Mouse (Mus musculus) heart, embryonic 12.5 days (tissue): Measurements from ENCODE around the gene Gpnmb. TPM values are rescaled to one million over a fixed set of nuclear protein-coding genes. Genes with fewer than 3 reads are reported as not detected.

Experiments
- ATAC-seq: fragments of 200-750 bp; cut with Nextera tagmentation; 2 replicates; pipeline ENCODE4 v1.8.0; 2017; ENCODE audit warnings: moderate TSS enrichment, moderate library complexity; ENCODE audit not compliant: insufficient number of reproducible peaks, low FRiP score
- H3K27ac ChIP-seq: fragments of 300-500 bp; sonication (generic); 2 replicates; pipeline ENCODE4 v1.5.1; 2016; ENCODE audit warnings: mild to moderate bottlenecking, moderate library complexity; ENCODE audit not compliant: poor library complexity, severe bottlenecking
- H3K27me3 ChIP-seq: fragments of 300-500 bp; sonication (generic); replicated peaks from 2 replicates; pipeline ENCODE4 v1.6.1; 2016; ENCODE audit warnings: mild to moderate bottlenecking, moderate library complexity
- H3K36me3 ChIP-seq: fragments of 300-500 bp; sonication (generic); 2 replicates; pipeline ENCODE4 v1.6.1; 2016; ENCODE audit warnings: mild to moderate bottlenecking, moderate library complexity
- H3K4me1 ChIP-seq: fragments of 300-500 bp; sonication (generic); replicated peaks from 2 replicates; pipeline ENCODE4 v1.6.1; 2016; ENCODE audit warnings: mild to moderate bottlenecking
- H3K4me2 ChIP-seq: fragments of 300-500 bp; sonication (generic); 2 replicates; pipeline ENCODE4 v1.6.1; 2016; ENCODE audit warnings: mild to moderate bottlenecking, moderate library complexity
- H3K4me3 ChIP-seq: fragments of 300-500 bp; sonication (generic); 2 replicates; pipeline ENCODE4 v1.5.1; 2016; ENCODE audit warnings: mild to moderate bottlenecking
- H3K9ac ChIP-seq: fragments of 300-500 bp; sonication (generic); 2 replicates; pipeline ENCODE4 v1.6.1; 2016; ENCODE audit warnings: mild to moderate bottlenecking, moderate library complexity
- H3K9me3 ChIP-seq: fragments of 300-500 bp; sonication (generic); replicated peaks from 2 replicates; pipeline ENCODE4 v1.6.1; 2016; ENCODE audit warnings: mild to moderate bottlenecking, moderate library complexity
- WGBS: fragments of 180-500 bp; shearing (Covaris S2); methylation state at CpG from one replicate; pipeline ENCODE4 v1.1.7; 2016; 5-methylcytosine and 5-hydroxymethylcytosine counted together
- polyA plus RNA-seq: library from polyadenylated mRNA; unstranded; fragments of >200 nt; fragmentation: Nextera tagmentation; extraction: Ambion mirVana; gene quantifications from 2 replicates; pipeline ENCODE4 v1.2.1, GENCODE M21; 2016

Gpnmb gene
- 0.40 and 0.49 TPM in 2 replicates for polyA plus RNA-seq

DNA sequence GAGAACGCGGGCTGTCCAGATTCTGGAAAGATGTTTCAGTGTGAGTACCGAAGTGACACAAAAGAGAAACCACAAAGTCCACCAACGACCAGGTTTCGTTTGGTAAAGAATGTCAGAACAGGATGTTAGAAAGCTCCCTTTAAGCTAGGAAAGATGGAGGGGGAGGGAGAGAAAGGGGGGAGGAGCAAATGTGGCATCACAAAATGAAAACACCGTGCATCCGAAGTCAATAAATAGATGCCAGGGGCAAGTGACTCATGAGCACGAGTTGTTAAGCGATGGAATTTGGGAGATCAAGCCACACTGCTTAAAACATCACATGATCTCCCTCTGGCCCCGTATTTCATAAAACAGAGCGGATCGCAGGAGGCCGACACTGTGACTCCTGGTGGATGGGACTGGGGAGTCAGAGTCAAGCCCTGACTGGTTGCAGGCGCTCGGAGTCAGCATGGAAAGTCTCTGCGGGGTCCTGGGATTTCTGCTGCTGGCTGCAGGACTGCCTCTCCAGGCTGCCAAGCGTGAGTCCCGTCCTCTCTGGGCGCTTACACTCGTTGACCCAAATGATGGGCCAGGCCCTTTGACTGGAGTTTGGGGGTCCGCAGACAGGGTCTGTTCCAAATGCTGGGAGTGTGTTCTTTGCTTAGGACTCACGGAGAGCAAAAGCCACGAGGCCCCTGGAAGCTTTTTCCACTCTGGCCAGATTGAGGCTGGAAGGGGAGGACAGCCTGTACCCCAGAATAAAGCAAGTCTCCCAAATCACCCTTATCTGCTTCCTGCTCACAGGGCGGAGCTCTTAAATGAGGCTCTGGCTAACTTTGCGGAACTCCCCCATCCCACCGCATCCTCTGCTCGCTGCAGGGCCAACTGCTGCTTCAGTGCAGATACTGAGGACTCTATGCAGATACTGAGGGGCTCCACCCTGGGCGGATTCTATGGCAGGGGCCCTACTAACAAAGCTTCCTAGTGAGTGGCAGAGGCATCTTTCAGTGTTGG, at the start of gene Gpnmb:
Gpnmb (plus strand) TSS at position 272 of the 993 bp plus-strand sequence.
- WGBS, result 27% methylated on average over 28 of the region's 28 CpGs
- H3K27me3 ChIP-seq, result peaks cover 26% of the 10 kb centered on the region
- peaks cover 10% of the 10 kb centered on the region for H3K4me1 ChIP-seq
- peak within 1 kb of the TSS; percentile 13; the same call in 1 of the 2 replicates for H3K9ac ChIP-seq
- H3K4me2 ChIP-seq, result peak within 1 kb of the TSS; percentile 61
- H3K9me3 ChIP-seq, result no peaks in the 10 kb centered on the region
- ATAC-seq, result 0 out of 2 replicates have a peak, but pooled peaks have one; percentile 33
- peak within 1 kb of the TSS; percentile 26 for H3K4me3 ChIP-seq
- H3K36me3 ChIP-seq, result no peaks in the 10 kb centered on the region
- no peak within 1 kb of the TSS for H3K27ac ChIP-seq

DNA sequence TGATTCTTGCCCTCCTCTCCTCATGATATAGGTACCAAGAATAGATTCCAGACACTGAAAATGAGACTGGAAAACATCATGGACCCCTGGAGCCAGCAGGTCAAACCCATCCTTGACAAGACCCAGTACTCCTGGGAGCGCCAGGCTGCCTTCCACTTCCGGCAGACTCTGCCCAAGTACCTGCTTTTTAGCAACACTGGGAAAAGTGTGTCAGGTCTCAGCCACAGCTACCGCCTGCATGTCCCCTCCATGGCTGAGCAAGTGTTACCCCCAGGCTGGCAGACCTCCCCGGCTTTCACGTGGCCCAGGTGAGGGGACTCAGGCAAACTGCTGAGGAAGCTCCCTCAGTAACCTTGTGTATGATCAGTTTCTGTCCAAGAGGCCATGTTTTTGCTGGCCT, 46.4 kb upstream of the Gpnmb start:
- H3K27ac ChIP-seq, result no peak overlapping the region
- ATAC-seq, result no peak
- H3K4me3 ChIP-seq, result no peak overlapping the region
- H3K4me1 ChIP-seq, result no peaks in the 10 kb centered on the region
- WGBS, result 76% methylated on average over 5 of the region's 5 CpGs
- H3K9ac ChIP-seq, result no peak overlapping the region
- no peaks in the 10 kb centered on the region for H3K36me3 ChIP-seq
- no peaks in the 10 kb centered on the region for H3K27me3 ChIP-seq
- H3K9me3 ChIP-seq, result no peaks in the 10 kb centered on the region
- H3K4me2 ChIP-seq, result no peak overlapping the region

DNA sequence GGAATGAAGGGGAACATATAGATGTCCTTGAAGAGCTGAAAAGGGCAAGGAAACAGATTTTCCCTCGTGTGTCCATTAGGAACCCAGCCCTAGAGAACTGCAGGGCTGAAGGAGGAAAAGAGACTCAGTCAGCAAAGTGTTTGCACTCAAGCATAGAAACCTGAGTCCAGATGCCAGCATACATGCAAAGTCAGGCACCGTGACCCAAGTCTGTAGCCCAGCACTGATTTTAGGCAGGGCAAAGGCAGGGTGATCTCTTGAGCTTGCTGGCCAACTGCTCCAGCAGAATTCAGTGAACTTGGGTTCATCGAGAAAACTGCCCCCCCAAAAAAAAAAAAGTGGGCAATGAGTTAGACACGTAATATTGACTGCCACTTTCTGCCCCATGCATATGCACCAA, 44.4 kb upstream of the Gpnmb start:
- ATAC-seq, result no peak
- WGBS, result 68% methylated on average over 4 of the region's 4 CpGs
- no peaks in the 10 kb centered on the region for H3K9me3 ChIP-seq

DNA sequence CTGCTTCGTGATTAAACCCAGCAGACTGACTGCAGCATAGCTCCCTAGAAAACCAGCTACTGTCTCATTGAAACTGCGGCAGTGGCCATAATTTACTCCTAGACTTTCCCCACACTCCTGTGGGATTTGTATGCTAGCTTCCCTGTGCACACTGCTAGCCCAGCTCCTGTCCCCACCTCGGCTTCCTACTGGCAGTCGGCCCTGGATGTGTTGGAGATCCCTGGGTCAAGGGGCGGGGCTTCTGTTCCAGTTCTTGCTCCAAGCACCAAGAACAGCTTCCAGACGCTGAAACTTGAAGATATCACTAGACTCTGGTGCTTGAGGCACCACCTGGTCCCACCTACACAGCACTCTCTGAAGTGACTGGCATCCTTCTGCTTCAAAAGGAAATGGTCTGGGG, 38.2 kb upstream of the Gpnmb start:
- 56% methylated on average over 6 of the region's 6 CpGs for WGBS
- Histone ChIP-seq H3K4me3 (no peak overlapping the region), H3K27me3 (no peaks in the 10 kb centered on the region), H3K4me2 (no peak overlapping the region), H3K9me3 (no peaks in the 10 kb centered on the region), H3K27ac (no peak overlapping the region), H3K36me3 (no peaks in the 10 kb centered on the region), H3K9ac (no peak overlapping the region), H3K4me1 (no peaks in the 10 kb centered on the region)
- no peak for ATAC-seq

More for the DNA sequence above, 44.4 kb upstream of the Gpnmb start:
- Histone ChIP-seq H3K9ac (no peak overlapping the region), H3K4me1 (no peaks in the 10 kb centered on the region), H3K4me2 (no peak overlapping the region), H3K4me3 (no peak overlapping the region), H3K36me3 (no peaks in the 10 kb centered on the region), H3K27me3 (no peaks in the 10 kb centered on the region), H3K27ac (no peak overlapping the region)

DNA sequence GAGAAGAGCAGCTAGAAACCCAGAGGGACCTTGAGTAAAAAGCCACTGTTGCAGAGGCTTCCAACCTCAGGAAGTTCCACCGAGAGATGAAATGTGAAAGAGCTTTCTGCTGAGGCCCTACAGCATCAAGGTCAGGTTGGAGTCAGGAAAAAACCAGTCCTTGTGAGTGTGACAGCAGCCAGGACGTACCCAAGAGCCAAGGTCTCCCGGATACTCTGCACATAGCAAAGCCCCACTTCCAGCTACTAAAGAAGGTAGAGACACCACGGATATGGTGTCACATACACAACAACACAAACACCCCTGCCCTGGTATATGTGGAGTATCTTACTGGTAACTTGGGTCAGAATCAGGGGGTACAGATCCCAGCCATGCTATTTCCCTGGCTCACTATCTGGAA, 37.5 kb upstream of the Gpnmb start:
- H3K9ac ChIP-seq, result no peak overlapping the region
- H3K36me3 ChIP-seq, result no peaks in the 10 kb centered on the region
- H3K4me2 ChIP-seq, result no peak overlapping the region
- H3K4me1 ChIP-seq, result no peaks in the 10 kb centered on the region
- H3K27ac ChIP-seq, result no peak overlapping the region
- no peaks in the 10 kb centered on the region for H3K27me3 ChIP-seq
- ATAC-seq, result no peak
- 79% methylated on average over 4 of the region's 4 CpGs for WGBS
- H3K9me3 ChIP-seq, result no peaks in the 10 kb centered on the region
- no peak overlapping the region for H3K4me3 ChIP-seq

DNA sequence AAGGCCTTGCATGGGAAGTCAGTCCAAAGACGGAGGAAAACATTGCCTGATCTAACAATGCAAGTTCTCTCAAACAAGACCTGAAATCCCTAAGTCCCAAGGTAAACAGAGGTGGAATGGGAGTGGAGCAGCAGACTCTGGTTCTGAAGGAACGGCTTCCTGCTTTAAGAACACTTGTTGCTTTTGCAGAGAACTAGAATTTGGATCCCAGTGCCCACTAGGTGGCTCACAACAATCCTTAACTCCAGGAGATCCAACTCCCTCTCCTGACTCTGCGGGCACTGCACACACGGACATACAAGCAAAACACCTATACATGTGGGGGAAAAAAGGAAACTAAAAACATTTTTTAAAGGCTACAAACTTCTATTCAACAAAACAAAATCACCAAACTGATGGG, 33.0 kb upstream of the Gpnmb start:
- H3K27ac ChIP-seq, result no peak overlapping the region
- no peak for ATAC-seq
- no peaks in the 10 kb centered on the region for H3K36me3 ChIP-seq
- H3K4me1 ChIP-seq, result peaks cover 2% of the 10 kb centered on the region
- 35% methylated on average over 4 of the region's 4 CpGs for WGBS
- H3K9me3 ChIP-seq, result no peaks in the 10 kb centered on the region
- no peak overlapping the region for H3K4me2 ChIP-seq
- no peak overlapping the region for H3K9ac ChIP-seq
- H3K27me3 ChIP-seq, result no peaks in the 10 kb centered on the region; the same call in 1 of the 2 replicates
- no peak overlapping the region for H3K4me3 ChIP-seq

DNA sequence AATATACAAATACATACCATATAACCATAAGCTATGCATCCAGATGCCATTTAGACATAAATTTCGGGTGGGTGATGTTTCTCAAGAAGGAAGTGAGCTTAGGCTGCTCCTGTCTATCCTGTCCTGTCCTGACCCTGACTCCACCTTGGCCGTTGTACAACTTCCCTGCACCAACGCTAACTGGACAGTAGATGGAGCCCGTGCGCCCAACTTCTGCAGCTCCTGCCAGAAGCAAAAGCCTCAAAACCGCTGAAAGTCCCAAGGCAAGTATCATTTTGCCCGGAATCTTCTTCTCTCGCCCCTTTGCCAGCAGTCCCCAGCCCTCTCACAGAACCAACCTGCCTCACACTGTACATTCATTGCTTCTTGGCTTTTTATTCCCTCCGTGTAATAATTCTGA, 28.4 kb upstream of the Gpnmb start:
- Histone ChIP-seq H3K4me1 (peaks cover 8% of the 10 kb centered on the region), H3K9me3 (0 out of 2 replicates have a peak, but pooled peaks cover 5% of the 10 kb centered on the region), H3K9ac (peak overlapping the region; percentile 68; the same call in 1 of the 2 replicates), H3K4me3 (peak overlapping the region; percentile 43), H3K27ac (no peak overlapping the region), H3K27me3 (no peaks in the 10 kb centered on the region; the same call in 1 of the 2 replicates), H3K4me2 (peak overlapping the region; percentile 74), H3K36me3 (no peaks in the 10 kb centered on the region)
- under 1% methylated on average over 9 of the region's 9 CpGs for WGBS
- ATAC-seq, result no peak

DNA sequence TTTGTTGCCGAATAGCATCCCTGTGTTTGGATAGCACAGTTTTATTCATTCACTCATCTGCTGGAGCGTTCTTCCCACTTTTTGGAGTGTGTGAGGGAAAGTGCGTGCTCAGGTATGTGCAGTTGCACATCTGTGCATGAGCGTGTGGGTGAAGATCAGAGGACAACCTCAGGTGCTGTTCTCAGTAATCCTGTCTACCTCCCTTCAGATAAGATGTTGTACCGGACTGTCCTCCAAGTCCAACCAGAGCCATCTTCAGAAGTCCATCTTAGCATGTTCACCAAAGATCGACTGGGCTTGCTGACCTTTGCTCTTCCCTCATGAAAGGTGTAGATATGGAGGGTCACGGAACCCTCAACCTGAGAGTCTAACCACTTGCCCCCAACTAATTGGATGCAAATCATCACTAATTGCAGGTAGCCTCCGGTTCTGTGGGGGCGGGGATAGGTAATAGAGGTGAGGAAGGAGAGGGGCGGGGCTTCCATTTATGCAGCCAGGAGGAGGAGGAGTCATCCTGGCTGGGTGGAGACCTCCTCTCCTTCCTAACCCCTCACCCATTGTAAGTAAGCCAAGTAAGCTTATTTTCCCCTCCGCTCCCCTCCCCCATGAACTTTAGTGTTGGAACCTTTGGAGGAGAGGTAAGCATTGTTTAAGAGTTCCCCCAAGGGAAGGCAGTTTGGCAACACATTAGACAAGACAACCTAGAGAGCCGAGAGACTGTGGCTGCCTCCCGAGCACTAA, 27.8 kb upstream of the Gpnmb start:
- peak overlapping the region; percentile 43 for H3K4me3 ChIP-seq
- no peak for ATAC-seq
- 0 out of 2 replicates have a peak, but pooled peaks cover 5% of the 10 kb centered on the region for H3K9me3 ChIP-seq
- H3K27ac ChIP-seq, result no peak overlapping the region
- peak overlapping the region; percentile 74 for H3K4me2 ChIP-seq
- H3K36me3 ChIP-seq, result no peaks in the 10 kb centered on the region
- H3K4me1 ChIP-seq, result peaks cover 8% of the 10 kb centered on the region
- 18% methylated on average over 13 of the region's 13 CpGs for WGBS
- H3K27me3 ChIP-seq, result no peaks in the 10 kb centered on the region; the same call in 1 of the 2 replicates
- H3K9ac ChIP-seq, result peak overlapping the region; percentile 68; the same call in 1 of the 2 replicates

DNA sequence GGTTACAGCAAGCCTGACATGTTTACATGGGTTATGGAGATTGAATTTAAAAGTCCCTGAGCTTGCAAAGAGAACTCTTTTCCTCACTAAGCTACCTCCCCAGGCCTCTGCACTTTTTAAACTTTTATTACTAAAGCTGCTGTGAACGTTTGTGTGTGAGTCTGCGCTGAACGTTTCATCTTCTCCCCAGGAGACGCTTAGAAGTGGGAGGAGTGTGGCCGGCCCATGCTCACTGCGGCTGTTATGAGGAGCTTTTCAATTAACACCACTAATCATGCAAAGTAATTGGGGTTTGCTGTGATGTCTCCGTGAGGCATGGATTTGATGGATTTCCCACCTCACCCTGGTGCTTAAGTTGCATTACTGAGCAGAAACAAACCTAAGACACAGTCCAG, 27.2 kb upstream of the Gpnmb start:
- 32% methylated on average over 7 of the region's 7 CpGs for WGBS
- Histone ChIP-seq H3K4me1 (peaks cover 8% of the 10 kb centered on the region), H3K4me3 (peak overlapping the region; percentile 43; the same call in 1 of the 2 replicates), H3K9ac (no peak overlapping the region), H3K4me2 (peak overlapping the region; percentile 74), H3K27ac (no peak overlapping the region), H3K36me3 (no peaks in the 10 kb centered on the region), H3K27me3 (no peaks in the 10 kb centered on the region; the same call in 1 of the 2 replicates), H3K9me3 (0 out of 2 replicates have a peak, but pooled peaks cover 5% of the 10 kb centered on the region)
- ATAC-seq, result no peak

DNA sequence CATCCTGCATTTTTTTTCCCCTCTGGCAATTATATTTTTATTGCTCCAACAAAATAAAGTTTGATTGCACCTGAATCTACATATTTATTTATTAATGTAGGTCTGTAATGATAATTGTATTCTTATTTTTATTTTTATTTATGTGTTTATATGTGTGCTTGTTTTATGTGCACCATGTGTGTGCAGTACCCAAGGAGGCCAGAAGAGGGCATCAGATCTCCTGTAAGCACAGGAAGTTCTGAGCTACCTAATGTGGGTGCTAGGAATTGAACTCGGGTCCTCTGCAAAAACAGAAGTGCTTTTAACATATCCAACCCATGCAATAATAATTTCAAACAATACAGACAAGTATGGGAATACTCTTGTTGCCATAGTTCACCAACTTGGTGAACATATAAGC, 26.7 kb upstream of the Gpnmb start:
- Histone ChIP-seq H3K9ac (no peak overlapping the region), H3K4me3 (no peak overlapping the region), H3K27me3 (no peaks in the 10 kb centered on the region; the same call in 1 of the 2 replicates), H3K9me3 (0 out of 2 replicates have a peak, but pooled peaks cover 5% of the 10 kb centered on the region), H3K27ac (no peak overlapping the region), H3K36me3 (no peaks in the 10 kb centered on the region), H3K4me2 (no peak overlapping the region), H3K4me1 (peaks cover 8% of the 10 kb centered on the region)
- no peak for ATAC-seq
- WGBS, result 77% methylated on average over 1 of the region's 1 CpGs

DNA sequence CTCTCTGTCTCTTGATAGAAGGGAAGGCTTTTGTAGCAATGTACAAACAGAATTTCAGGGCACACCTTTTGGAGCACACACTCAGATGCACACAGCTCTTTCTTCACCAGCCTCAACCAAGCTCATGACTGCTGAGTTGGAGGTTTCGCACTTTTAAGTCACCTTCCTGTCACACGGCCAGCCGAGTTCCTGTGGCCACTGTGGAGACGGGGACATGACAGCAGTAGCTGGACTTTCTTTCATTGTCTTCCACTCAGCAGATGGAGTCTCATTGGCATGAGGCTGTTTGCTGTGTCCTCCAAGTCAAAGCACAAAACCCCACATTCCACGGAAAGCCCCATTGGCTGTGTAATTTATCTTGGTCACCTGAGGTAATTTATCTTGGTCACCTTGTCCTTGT, 25.2 kb upstream of the Gpnmb start:
- Histone ChIP-seq H3K4me3 (no peak overlapping the region), H3K9ac (no peak overlapping the region), H3K4me2 (no peak overlapping the region), H3K27ac (no peak overlapping the region), H3K36me3 (no peaks in the 10 kb centered on the region), H3K4me1 (peaks cover 8% of the 10 kb centered on the region), H3K9me3 (0 out of 2 replicates have a peak, but pooled peaks cover 5% of the 10 kb centered on the region), H3K27me3 (no peaks in the 10 kb centered on the region; the same call in 1 of the 2 replicates)
- WGBS, result 74% methylated on average over 5 of the region's 5 CpGs
- no peak for ATAC-seq
